Mouse (Mus musculus) bone marrow, adult 2 months (tissue): ENCODE data around the gene Cnot1.

Experiments used
- CTCF ChIP-seq: fragments of 200-500 bp; IDR thresholded peaks from 2 replicates; pipeline ENCODE4 v1.5.1; 2011; ENCODE audit warnings: low read length, control low read depth; ENCODE audit not compliant: control insufficient read depth, insufficient read depth
- POLR2A ChIP-seq: fragments of 200-500 bp; IDR thresholded peaks from 2 replicates; pipeline ENCODE4 v1.6.1; 2011; ENCODE audit warnings: low read depth, mild to moderate bottlenecking, control low read depth, low read length, borderline replicate concordance; ENCODE audit not compliant: control insufficient read depth

GRCm38 (mm10) chr8:95833435-95833984 is 26.2 kb upstream of the Cnot1 start:
- TF ChIP-seq CTCF (no peak), POLR2A (no peak)
